Mouse (Mus musculus) gastrocnemius, postnatal 25 days (tissue): ENCODE results near the gene Kremen1. TPM values are rescaled to one million over a fixed set of nuclear protein-coding genes. Genes with fewer than 3 reads are reported as not detected.

ENCODE experiments used
- DNase-seq: peaks from one replicate; pipeline ENCODE4 v3.0.0; 2022
- total RNA-seq, 2 experiments: library from RNA; stranded (reverse); gene quantifications; 1 replicate in 1 of 2; 2 replicates in 1 of 2; pipeline ENCODE4 v1.2.3; 2021

Gene Kremen1
- total RNA-seq, 2 experiments from 2014 or later: 35.0 to 47.6 TPM

DNA sequence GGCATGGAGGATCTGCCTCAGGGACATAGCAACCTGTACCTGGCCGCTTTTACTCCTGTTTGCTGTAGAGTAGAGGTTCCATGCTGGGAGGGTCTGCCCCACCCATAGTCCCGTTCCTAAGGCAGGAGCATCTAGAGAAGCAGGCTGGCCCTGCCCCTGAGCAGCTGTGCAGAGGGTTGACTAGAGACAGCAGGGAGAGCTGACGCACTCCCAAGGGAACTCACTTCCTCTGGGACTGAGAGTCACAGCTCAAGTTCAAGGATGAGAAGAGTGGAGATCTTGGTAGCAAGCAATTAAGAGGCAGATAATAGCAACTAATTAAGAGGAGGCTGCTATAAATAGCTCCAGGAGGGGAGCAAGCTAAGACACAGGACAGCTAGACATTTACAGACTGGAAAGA, 88.5 kb downstream of the Kremen1 start:
- no peak for DNase-seq

DNA sequence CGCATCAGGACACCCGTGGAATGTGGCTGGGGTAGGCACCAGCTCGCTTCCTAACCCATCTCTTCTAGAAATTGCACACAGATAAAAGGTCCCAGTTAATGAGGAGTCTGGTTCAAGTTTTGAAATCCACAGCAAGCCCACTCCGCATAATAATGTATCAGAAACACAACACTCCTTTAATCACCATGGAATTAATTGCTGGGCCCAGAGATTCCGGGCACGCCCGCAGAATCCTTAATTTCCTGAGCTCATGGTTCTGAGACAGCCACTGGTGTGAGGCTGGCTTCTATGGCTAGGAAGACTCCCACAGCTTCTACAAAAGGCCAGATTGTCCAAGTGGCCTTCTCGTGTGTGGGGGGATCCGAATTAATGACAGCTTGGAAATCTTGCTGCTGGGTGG, 94.0 kb downstream of the Kremen1 start:
- no peak for DNase-seq

DNA sequence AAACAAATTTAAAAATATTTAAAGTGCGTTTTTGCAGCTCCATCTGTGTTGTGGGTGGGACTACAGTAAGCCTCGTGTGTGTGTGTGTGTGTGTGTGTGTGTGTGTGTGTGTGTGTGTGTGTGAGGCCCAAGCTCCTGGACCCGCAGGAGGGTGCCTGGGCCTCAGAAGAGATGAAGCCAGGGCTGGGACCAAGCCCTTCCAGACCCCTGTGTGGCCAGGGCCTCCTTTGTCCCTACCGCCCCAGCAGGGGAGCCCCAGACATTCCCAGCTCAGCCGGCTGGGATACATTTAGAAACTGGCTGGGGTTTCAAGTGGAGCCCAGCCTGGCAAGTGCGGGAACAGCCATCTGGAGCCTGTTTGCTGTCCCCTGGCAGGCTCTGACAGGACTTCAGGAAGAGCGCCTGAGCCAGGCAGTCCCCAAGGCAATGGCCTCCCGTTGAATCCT, 95.9 kb downstream of the Kremen1 start:
- peak; percentile 71 for DNase-seq

DNA sequence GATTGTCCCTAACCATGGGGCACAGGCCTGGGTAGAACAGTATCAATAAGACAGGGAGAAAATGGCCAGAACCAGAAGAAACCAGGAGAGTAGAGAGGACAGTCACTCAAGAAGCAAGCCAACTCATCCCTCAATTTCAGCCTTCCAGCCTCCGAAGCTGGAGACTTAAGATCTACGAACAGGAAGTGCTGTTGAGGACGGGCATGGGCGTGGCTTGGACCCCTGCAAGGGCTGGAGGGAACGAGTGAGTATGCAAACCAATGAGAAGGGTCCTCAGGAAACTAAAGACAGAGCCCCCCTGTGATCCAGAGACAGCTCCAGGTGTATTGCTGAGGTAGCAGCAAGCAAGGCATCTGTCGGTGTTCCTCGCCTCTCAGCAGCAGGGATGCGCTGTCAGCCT, 97.0 kb downstream of the Kremen1 start:
- no peak for DNase-seq

DNA sequence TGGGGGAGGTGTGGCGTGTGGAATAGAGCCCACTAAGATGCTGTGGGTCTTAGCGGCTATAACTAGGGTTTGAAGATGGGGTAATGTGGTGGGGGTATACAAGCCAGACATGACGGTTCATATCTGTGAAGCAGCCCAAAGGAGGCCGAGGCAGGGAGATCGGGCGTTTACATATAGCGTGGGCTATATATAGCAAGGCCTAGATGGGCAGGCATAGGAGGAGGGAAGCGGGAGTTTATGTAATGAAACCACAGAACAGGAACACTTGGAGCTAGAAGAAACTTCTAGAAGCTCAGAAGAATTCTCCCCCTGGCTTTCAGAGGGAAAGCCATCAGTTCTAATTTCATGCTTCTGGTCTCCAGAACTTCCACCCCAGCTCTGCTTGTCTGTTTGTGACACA, 97.9 kb downstream of the Kremen1 start:
- DNase-seq: no peak

DNA sequence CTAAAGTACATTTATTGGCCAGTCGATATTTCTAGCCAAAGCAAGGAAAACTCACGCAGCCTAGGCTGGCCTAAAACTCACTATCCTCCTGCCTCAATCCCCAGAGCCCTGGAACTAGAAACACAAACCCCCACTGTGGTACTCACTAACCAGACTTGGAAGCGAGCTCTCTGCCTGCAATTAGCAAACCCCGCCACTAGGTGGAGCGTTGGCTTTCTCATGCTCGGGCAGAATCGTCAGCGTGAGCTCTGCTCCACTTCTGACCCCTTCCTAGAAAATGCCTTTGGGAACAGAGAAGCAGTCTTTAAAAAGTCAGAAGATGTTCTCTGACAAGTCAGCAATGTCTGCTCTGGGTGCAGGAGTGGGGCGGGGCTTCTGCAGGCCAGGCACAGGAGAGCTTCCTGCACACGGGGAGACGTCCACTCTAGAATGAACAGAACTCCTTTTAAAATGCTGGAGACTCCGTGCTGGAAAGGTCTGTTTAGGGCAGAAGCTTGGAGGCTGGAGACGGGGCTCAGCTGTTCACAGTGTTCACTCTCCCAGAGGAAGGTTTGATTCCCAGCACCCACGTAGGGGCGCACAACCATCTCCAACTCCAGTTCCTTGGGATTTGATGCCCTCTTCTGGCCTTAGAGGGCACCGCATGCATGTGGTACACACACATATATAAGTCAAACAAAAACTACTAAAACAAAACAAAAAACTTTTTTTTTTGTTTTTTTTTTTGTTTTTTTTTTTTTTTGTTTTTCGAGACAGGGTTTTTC, 100.5 kb downstream of the Kremen1 start:
- no peak for DNase-seq

DNA sequence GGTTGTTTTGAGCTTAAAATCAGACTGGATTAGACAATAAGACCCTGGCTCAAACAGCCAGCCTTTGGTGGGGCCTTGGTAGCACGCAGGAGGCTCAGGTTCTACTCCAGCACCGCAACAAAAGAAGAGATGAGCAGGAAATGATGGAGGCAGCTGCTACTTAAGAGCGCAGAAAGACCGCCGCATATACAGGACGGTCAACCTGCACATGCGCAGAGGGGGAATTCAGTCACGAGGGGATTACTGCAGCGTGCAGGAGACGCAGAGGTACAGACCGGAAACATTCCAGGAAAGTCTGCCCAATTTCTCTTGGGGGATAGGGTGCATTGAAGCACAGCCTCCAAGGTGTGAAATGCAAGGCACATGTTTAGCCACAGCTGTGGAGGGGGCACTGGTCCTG, 103.3 kb downstream of the Kremen1 start:
- DNase-seq: no peak

DNA sequence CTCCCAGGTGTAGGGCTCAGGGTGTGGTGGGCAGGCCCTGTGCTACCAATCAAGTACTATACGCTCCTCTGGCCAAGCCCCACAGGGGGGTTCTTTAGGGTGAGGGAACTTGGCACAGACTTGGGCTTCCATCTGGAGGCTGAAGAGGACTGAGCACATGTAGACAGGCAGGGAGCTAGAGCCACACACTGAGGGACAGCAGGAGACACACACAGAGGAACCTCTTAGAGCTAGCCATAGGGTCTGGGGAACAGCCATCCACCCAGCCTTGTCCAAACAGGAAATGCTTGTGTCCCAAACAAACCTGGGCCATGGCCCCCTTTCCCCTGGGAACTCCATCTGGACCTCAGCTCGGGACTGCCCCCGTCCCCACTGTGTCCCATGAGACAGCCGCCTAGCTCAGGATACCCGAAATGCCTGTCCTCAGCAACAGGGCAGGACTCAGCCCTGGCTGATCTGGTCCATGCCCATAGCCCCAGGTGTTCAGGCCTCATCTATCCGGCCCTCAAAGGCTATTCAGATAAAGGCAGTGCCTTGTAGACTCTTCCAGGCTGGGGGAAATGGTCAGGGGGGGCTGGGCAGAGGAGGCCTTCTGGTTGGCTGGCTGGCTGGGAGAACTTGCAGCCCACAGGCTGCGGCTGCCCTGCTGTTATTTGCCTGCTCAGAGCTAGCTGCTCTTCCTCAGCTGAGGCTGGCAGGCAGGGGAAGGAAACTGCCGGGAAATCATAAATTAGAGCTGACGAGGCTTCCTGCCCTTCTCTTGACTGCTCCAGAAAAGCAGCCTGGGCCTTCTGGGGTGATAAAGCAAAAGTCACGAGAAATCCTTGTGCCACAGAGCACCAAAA, 106.2 kb downstream of the Kremen1 start:
- no peak for DNase-seq

DNA sequence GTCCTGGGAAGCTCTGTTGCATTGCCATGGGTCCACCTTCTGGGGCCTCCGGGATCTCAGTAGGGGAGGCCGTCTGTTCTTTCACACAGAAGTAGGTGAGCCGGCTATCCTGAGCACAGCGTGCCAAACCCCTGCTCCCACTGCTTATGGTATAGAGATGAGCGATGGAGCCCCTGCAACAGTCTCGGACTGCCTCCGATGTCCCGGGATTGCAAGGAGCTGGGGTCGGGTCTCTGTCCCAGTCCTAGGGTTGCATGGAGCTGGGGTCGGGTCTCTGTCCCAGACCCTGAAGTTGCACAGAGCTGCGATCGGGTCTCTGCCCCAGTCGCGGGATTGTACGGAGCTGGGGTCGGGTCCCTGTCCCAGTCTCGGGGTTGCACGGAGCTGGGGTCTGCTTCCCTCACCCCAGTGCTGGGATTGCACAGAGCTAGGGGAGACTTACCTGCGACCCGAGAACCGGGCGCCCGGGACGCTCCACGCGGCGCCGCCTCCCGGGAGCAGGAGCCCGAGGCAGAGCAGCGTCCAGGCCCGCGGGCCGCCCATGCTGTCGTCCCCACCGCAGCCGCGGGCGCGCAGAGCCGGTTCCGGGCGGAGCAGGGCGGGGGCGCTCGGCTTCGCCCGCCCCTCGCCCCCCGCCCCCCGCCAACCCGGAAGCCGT, 109.5 kb downstream of the Kremen1 start, which contains the start of gene Emid1:
Emid1 (minus strand) TSS at position 578 of the 658 bp plus-strand sequence.
- DNase-seq: no peak

DNA sequence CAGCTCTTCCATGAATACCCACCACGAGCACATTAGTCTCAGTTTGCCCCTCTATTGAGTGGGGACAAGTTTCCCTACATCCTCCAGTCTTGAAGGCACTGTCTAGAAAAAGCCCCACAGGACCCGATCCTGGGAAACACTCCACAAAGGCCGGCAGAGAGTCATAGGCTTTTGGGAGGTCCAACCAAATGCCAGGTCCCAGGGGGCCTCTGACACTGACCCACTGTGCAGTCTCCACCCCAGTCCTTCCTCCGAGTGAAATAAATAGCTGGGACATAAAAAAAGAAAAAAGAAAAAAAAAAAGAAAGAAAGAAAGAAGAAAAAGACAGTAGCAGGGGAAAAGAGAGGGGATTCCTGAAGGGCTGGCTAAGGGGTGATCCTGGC, 110.1 kb downstream of the Kremen1 start:
- peak; percentile 40 for DNase-seq

DNA sequence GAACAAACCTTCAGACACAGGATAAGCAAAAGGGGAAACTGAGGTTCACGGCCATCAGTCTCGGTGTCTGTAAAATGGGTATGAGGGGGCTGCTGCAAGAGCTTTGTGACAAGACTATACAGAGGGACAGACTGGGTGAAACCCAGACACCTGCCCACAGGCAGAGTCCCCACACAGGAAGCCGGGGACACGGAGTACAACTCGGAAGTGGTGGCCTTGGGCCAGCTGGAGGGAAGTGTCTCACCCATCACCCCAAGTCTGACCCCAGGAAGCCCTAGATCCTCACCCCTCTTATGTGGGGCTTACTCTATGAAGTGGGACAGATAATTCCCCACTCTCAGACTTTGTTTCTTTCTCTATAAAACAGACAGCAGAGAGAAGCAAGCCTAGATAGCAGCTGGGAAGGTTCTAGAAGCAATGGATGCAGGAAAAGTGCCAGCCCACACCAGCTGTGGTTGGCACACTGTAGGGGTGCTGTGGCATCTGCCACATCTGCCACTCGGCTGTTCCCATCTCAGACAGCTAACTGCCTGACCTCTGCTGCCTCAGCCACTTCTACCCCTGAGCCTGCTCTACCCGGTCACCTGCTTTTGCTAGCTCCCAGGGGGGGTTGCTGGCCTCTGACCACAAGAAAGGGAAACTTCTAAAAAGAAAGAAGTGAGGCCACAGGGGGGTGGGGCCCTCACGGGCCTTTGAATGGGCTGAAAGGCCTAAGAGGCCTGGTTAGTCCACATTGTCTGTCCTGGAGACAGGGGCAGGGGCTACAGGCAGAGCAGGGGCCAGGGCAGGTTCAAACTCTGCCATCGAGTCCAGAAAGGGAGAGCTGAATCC, 110.7 kb downstream of the Kremen1 start:
- DNase-seq: no peak

DNA sequence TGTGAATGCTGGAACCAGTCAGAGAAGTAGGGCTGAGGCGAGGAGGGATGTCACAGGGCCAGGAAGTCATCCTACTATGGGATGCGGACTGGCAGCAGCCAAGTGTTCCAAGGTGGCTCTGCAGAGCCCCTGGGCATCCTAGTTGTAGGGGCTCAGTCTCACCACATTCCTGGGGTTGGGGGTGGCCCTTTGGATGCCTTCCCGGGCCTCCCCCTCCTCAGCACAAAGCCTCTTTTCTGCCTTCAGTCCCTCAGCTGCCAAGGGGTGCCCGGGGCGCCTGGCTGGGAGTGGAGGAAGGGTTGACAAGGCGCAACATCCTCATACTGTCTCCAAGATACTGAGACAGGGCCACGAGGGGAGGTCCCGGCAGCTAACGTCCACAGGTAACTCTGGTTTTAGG, 111.4 kb downstream of the Kremen1 start:
- no peak for DNase-seq

DNA sequence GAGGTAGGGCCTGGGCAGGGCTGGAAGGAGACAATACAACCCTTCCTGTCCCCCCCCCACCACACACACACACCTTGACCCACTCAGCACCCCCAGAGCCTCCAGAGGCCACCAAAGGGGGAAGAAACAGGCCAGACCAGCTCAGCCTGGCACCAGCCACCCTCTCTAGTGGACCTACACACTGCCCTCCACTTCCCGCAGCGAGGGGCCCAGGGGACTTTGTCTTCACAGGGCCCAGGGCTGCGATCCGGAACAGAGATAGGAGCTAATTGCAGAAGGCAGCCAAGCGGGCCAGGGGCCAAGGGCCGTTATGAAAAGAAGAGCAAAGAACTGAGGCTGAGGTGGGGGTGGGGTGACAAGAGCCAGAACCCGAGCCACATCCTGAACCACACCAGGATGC, 112.1 kb downstream of the Kremen1 start:
- no peak for DNase-seq

DNA sequence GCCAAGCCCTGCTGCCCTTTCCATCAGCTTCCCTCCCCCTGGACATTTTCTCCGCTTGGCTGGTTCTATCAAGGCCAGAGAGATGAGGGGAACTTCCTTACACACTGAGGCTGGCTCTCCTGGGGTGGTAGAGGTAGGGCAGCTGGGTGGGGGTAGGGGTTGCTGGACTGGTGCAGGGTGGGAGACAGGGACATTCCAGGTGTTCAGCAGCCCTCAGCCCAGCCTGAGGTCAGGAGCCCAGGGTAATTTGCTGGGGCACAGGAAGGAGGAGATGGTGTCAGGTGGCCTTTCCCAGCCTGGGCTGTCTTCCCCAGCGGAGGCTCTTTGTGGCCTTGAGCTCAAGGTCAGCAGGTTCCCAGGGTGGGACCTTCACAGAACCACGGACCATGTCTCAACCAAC, 115.8 kb downstream of the Kremen1 start:
- DNase-seq: no peak

DNA sequence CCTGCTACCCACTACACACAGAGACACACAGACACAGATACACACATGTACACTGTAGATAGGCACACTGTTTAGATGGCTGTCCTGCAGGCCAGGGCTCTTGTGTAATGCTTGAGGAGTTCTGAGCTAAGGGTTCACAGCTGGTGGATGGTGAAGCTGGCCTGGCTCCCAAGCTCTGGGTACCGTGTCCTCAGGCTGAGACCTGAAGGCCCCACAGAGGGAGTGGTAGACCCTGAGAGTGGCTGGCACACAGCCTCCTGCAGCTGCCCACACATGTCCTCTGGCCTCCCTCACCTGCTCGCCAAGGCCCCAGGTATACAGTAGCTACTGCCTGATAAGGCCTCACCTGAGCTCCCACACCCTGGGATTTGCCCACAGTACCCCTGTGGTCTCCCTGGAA, 119.4 kb downstream of the Kremen1 start:
- DNase-seq: no peak

Other genes with a start within 250 kb of the Kremen1 start
- not detected for gene Rasl10a, start 203.4 kb downstream of the Kremen1 start, total RNA-seq
- 1 to 10 TPM; 6.0 to 9.4 TPM for gene Gas2l1, start 196.2 kb downstream of the Kremen1 start, total RNA-seq
- 10 to 100 TPM; 19.3 to 24.1 TPM for gene Rhbdd3, start 162.6 kb downstream of the Kremen1 start, total RNA-seq
- gene Ewsr1, start 162.3 kb downstream of the Kremen1 start, total RNA-seq: 10 to 100 TPM; 69.3 to 82.6 TPM
- 10 to 100 TPM in 1 of 2 experiments, 1 to 10 TPM in 1; 9.4 to 15.4 TPM for gene Emid1, start 109.3 kb downstream of the Kremen1 start, total RNA-seq
- gene Znrf3, start 183.3 kb upstream of the Kremen1 start, total RNA-seq: 1 to 10 TPM; 5.1 to 6.1 TPM